Comparison of ENCODE assay signal across 8 mouse cellular contexts in the genomic region with DNA sequence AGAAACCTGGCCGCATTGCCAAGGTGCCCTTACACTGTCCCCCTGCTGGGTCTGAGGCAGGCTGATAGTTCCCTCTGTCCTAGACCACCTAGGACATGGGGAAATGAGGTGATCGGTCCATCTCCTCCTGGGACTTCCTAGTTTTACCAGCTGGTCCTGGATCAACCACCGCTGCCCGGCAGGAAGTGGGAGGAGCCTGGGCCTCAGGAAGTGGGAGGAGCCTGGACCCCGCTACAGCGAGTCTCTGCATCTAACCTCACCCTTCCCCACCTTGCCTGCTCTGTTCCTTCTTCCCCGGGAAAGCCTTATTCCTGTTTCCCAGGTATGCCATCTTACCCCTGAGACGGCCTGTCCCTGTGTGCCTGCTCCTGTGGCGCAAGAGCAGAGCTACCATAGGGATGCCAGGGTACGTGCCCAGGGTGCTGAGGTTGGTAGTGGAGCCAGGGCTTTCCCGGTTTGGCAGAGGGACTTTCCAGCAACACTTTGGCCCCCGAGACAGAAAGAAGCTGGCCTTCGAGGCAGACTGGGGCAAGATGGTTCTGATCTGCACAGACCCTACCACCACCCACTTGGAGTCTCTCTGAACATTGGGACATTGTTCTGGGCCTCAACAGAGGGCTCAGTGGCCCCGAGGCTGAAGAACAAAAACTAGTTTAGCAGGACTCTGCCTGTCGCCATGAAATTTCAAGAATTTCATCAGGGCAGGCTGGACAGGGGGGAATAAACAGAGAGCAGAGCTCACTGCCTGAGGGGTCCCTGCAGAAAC.
DNase-seq lines count a peak whose midpoint lies in the region; ATAC-seq lines count a peak whose summit lies in the region.

No protein-coding gene starts in this region.

- no peaks in the 10 kb centered on the region for H3K27me3 ChIP-seq in midbrain, embryonic 14.5 days (ENCODE audit: control insufficient read depth, insufficient read depth, low read length)

- no peak overlapping the region for H3K27ac ChIP-seq in midbrain, embryonic 14.5 days (replicated peaks; ENCODE audit: low read depth, low read length)

- ATAC-seq in midbrain, embryonic 14.5 days (ENCODE audit: low FRiP score, low TSS enrichment), result no peak

- H3K4me2 ChIP-seq in midbrain, embryonic 14.5 days (ENCODE audit: low read length), result peak overlapping the region; percentile 21; the same call in 1 of the 2 replicates

- H3K9ac ChIP-seq in midbrain, embryonic 14.5 days (replicated peaks; ENCODE audit: low read length), result no peak overlapping the region

- H3K4me3 ChIP-seq in midbrain, embryonic 14.5 days (replicated peaks; ENCODE audit: low read depth, low read length), result peak overlapping the region; percentile 13; the same call in 1 of the 2 replicates

- no peaks in the 10 kb centered on the region for H3K9me3 ChIP-seq in midbrain, embryonic 14.5 days (ENCODE audit: control insufficient read depth, low read length)

- DNase-seq in heart, adult 11 months, result peak; percentile 91
- no peak for DNase-seq in heart, adult 9 months (ENCODE audit: low spot score in 2 of 2)
- DNase-seq in WW6 (ENCODE audit: low read depth, low spot score), result peak; percentile 52
- peak; percentile 66 to 74 for DNase-seq in kidney, postnatal 4 days
- DNase-seq in midbrain, embryonic 14.5 days, result no peak
- DNase-seq in gastrocnemius, postnatal 25 days, result no peak
- DNase-seq in right cerebral cortex, postnatal 10 days (ENCODE audit: low spot score in 2 of 2), result no peak
- no peak for DNase-seq in right cerebral cortex, postnatal 14 days

- WGBS in midbrain, embryonic 14.5 days, result 58% methylated on average over 15 of the region's 15 CpGs

- H3K4me1 ChIP-seq in midbrain, embryonic 14.5 days (ENCODE audit: control insufficient read depth, insufficient read depth, low read length), result 0 out of 2 replicates have a peak, but pooled peaks cover 3% of the 10 kb centered on the region

- no peaks in the 10 kb centered on the region for H3K36me3 ChIP-seq in midbrain, embryonic 14.5 days (ENCODE audit: control insufficient read depth, insufficient read depth, low read length)

Comparison
In these comparisons a context has a peak if more than half of its experiments do, and no peak if none do; other contexts are left out.
1. DNase-seq: peak in heart, adult 11 months (single experiment), WW6 (single experiment) and kidney, postnatal 4 days (2 of 2); none in heart, adult 9 months (0 of 2), midbrain, embryonic 14.5 days (single experiment), gastrocnemius, postnatal 25 days (single experiment), right cerebral cortex, postnatal 10 days (0 of 2) and right cerebral cortex, postnatal 14 days (single experiment).